Mouse (Mus musculus): ENCODE measurements around the gene Cdkn1b.

The Cdkn1b gene

GRCm38 (mm10) chr6:134920190-134921013 lies at the start of gene Cdkn1b:
Gene Cdkn1b (plus strand): TSS chr6:134920401.
- ChIA-PET POLR2A (interaction anchor here (0.5 to 15.5 kb wide), 106 partner anchors 8 to 1501 kb away, joined by 3 to 264 read pairs (median 4); partner anchors contain the start of genes Gpr19 (in 3 of the 4), Apold1 (in 1 of the 4), Borcs5 (in 1 of the 4) and Dusp16 (in 1 of the 4)), CTCF (interaction anchor here (0.5 to 1.4 kb wide), 10 partner anchors 8 to 737 kb away, joined by 3 to 9 read pairs (median 4); no protein-coding TSS in a partner anchor)

DNA sequence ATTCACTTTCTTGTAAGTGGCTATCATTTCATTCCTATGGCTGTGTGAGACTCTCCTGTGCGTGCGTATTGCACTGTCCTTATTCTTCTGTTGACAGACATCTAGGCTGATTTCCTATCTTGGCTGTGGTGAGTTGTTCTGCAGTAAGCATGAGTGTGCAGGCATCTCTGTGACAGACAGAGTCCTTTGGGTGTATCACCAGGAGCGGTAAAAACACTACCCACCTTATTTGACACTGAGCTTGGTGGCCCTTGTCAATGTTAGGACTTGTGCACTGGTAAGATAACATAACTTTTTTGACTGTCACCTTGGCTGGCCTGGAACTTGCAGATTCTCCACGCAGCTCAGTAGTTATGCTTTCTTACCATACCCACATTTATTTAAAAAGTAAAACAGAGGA lies 49.3 kb upstream of the Cdkn1b start:
- CTCF ChIA-PET = interaction anchor here (0.5 to 1.2 kb wide), 5 partner anchors 86 to 693 kb away, joined by 3 read pairs; no protein-coding TSS in a partner anchor
- POLR2A ChIA-PET = interaction anchor here in 2 of 4 experiments (0.6 to 3.3 kb wide), 12 partner anchors 8 to 83 kb away, joined by 3 to 20 read pairs (median 4); partner anchors contain the start of gene Cdkn1b (in 1 of the 2)

DNA sequence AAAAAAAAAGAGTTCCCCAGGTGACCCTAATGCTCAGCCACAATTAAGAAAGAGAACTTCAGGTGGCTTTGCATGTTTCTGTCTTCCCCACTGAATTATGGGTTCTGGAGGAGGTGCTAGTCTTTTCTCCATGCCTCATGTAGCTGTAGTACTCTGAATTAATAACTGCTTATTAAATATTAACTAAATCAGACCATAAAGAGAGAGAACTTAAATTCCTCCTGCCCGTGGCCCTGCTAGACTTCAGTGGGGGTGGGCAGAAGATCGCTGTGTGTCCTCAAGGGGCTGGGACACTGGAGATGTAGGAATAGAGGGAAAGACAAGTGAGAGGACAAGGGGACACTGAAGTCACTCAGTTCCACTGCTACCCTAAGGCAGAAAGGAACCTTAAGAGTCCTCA lies 48.0 kb upstream of the Cdkn1b start:
- ChIA-PET CTCF (interaction anchor here in 1 of 4 experiments (0.6 kb wide), 1 partner anchor 75 kb away, joined by 4 read pairs; no protein-coding TSS in a partner anchor), POLR2A (interaction anchor here in 3 of 4 experiments (0.7 to 2.3 kb wide), 6 partner anchors 15 to 224 kb away, joined by 3 to 12 read pairs (median 4); no protein-coding TSS in a partner anchor)

DNA sequence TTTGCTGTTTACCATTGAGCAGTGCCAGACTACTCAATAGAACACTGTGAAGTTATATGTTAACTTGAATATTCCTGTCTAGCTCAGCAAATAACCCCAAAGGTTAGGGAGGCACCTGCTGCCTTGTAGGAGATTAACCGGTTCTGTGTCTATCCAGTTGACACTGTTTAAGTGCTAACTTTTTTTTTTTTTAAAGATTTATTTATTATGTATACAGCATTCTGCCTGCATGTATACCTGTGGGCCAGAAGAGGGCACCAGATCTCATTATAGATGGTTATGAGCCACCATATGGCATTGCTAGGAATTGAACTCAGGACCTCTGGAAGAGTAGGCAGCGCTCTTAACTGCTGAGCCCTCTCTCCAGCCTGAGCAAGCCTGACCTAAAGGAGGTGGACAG lies 47.2 kb upstream of the Cdkn1b start:
- CTCF ChIA-PET = interaction anchor here in 1 of 4 experiments (0.6 kb wide), 1 partner anchor 74 kb away, joined by 4 read pairs; no protein-coding TSS in a partner anchor

DNA sequence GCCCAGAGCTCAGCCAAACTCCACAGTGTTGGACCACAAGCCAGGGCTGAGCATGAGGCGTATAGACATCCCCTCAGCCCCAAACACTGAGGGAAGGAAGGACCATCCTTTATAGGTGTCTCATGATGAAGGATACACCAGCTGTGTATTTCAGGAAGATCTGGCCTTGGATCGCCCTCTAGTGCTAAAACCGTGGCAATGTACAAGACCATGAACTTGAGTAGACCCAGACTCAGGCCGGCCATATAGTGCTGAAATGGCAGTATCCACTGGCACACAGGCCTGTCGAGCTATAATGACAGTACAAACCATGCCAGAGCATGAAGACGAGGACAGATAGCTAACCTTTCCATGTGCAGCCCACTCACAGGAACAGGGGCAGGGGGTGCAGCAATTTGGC lies 43.4 kb upstream of the Cdkn1b start:
- CTCF ChIA-PET = interaction anchor here (0.5 to 2.8 kb wide), 31 partner anchors 8 to 256 kb away, joined by 3 to 14 read pairs (median 4); partner anchors contain the start of gene Ddx47 (in 1 of the 4)
- POLR2A ChIA-PET = interaction anchor here in 3 of 4 experiments (0.5 to 5.0 kb wide), 14 partner anchors 9 to 71 kb away, joined by 3 to 35 read pairs (median 4); partner anchors contain the start of gene Gpr19 (in 1 of the 3)

More for the DNA sequence above, 47.2 kb upstream of the Cdkn1b start:
- POLR2A ChIA-PET = interaction anchor here in 1 of 4 experiments (0.7 to 2.3 kb wide), 6 partner anchors 14 to 74 kb away, joined by 3 to 12 read pairs (median 4); partner anchors contain the start of gene Cdkn1b

DNA sequence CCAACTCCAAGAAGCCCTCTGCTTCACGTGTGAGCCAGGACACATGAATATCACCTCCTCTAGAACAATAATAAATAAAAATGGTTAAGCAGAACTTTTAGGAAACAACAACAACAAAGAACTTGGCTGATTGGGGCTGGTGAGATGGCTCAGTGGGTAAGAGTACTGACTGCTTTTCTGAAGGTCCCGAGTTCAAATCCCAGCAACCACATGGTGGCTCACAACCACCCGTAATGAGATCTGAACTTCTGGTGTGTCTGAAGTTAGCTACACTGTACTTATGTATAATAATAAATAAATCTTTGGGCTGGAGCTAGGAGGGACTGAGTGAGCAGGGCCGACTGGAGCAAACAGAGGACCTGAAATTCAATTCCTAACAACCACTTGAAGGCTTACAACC lies 42.9 kb upstream of the Cdkn1b start:
- CTCF ChIA-PET = interaction anchor here in 3 of 4 experiments (0.7 to 2.8 kb wide), 23 partner anchors 8 to 257 kb away, joined by 3 to 14 read pairs (median 4); no protein-coding TSS in a partner anchor
- POLR2A ChIA-PET = interaction anchor here in 3 of 4 experiments (0.8 to 5.0 kb wide), 13 partner anchors 8 to 70 kb away, joined by 3 to 35 read pairs (median 4); partner anchors contain the start of gene Gpr19 (in 1 of the 3)

GRCm38 (mm10) chr6:134877892-134878291 lies 42.3 kb upstream of the Cdkn1b start:
- POLR2A ChIA-PET = interaction anchor here in 3 of 4 experiments (0.6 to 5.0 kb wide), 9 partner anchors 8 to 1122 kb away, joined by 3 to 35 read pairs (median 4); partner anchors contain the start of gene Cdkn1b (in 1 of the 3)
- CTCF ChIA-PET = interaction anchor here in 2 of 4 experiments (1.4 to 2.6 kb wide), 3 partner anchors 11 to 257 kb away, joined by 3 to 14 read pairs (median 5); no protein-coding TSS in a partner anchor

DNA sequence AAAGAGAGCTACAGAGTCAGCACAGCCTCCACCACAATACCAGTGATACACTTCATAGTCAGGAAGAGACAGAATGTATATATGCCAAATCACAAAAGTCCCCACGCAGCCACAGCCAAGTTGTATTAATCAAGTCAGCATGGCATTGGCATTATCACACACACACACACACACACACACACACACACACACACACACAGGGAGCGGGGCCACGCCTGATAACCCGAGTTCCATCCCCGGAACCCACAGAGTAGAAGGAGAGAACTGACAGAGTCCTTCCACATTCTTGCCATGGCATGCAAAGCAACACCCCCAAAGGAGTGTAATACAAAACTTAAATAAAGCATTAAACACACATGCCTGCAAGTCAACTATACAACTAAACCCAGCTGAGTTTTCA lies 40.6 kb upstream of the Cdkn1b start:
- CTCF ChIA-PET = interaction anchor here in 1 of 4 experiments (2.1 kb wide), 1 partner anchor 12 kb away, joined by 9 read pairs; no protein-coding TSS in a partner anchor
- POLR2A ChIA-PET = interaction anchor here in 2 of 4 experiments (0.7 to 5.0 kb wide), 5 partner anchors 7 to 326 kb away, joined by 3 to 35 read pairs (median 5); no protein-coding TSS in a partner anchor

- ChIA-PET CTCF (interaction anchor here in 1 of 4 experiments (1.2 to 2.1 kb wide), 2 partner anchors 13 to 259 kb away, joined by 3 to 9 read pairs; no protein-coding TSS in a partner anchor), POLR2A (interaction anchor here in 2 of 4 experiments (0.7 to 2.3 kb wide), 5 partner anchors 10 to 326 kb away, joined by 3 to 10 read pairs (median 4); partner anchors contain the start of gene Gpr19 (in 1 of the 2))
These were observed 40.2 kb upstream of the Cdkn1b start for GRCm38 (mm10) chr6:134880046-134880445.

DNA sequence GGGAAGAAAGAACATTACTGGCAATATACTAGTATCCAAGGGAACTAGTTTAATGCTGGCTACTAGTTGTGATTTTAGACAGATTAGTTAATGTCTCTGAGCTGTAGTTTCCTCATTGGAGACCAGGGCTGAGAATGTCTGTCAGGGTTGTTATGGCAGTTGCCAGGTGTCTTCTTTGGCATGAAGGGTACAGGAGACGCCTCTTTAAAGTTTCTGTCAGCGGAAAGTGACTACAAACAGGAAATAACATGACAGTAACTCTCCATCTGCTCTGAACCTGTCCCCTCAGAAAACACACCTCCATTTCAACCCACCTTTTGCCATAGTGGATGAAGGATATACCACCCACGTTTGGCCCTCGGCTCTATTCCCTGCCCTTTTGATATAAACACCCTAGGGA lies 36.5 kb upstream of the Cdkn1b start:
- POLR2A ChIA-PET = interaction anchor here in 2 of 4 experiments (0.6 to 7.0 kb wide), 5 partner anchors 14 to 130 kb away, joined by 3 to 100 read pairs (median 7); partner anchors contain the start of genes Cdkn1b (in 2 of the 2), Apold1 (in 1 of the 2) and Gpr19 (in 1 of the 2)
- CTCF ChIA-PET = interaction anchor here in 1 of 4 experiments (1.0 kb wide), 1 partner anchor 15 kb away, joined by 3 read pairs; no protein-coding TSS in a partner anchor

DNA sequence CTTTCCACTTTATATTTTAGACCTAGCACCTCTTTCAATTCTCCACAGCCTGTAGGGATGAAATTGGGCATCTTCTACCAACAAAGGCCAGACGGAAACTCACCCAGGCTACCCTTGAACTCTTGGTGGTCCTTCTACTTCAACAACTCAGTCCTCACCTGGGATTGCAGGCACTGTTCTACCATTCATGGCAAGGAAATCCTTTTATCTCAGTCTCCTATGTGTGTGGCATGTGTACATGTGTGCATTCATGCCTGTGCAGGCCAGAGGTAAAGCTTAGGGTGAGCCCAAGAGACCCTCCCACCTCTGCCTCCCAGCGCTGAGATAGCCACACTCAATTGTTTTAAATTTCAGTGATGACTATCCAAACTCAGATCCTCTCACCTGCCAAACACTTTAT lies 34.7 kb upstream of the Cdkn1b start:
- ChIA-PET CTCF (no interaction called here), POLR2A (interaction anchor here in 3 of 4 experiments (0.9 to 7.0 kb wide), 10 partner anchors 8 to 61 kb away, joined by 3 to 100 read pairs (median 8); partner anchors contain the start of genes Cdkn1b (in 2 of the 3) and Gpr19 (in 1 of the 3))

- CTCF ChIA-PET = interaction anchor here in 3 of 4 experiments (0.7 to 1.6 kb wide), 4 partner anchors 10 to 62 kb away, joined by 3 to 6 read pairs (median 5); no protein-coding TSS in a partner anchor
- POLR2A ChIA-PET = interaction anchor here (0.9 to 7.0 kb wide), 34 partner anchors 9 to 470 kb away, joined by 3 to 100 read pairs (median 5); partner anchors contain the start of genes Cdkn1b (in 4 of the 4), Apold1 (in 3 of the 4) and Gpr19 (in 3 of the 4)
These were observed 33.7 kb upstream of the Cdkn1b start for GRCm38 (mm10) chr6:134886475-134886874.

DNA sequence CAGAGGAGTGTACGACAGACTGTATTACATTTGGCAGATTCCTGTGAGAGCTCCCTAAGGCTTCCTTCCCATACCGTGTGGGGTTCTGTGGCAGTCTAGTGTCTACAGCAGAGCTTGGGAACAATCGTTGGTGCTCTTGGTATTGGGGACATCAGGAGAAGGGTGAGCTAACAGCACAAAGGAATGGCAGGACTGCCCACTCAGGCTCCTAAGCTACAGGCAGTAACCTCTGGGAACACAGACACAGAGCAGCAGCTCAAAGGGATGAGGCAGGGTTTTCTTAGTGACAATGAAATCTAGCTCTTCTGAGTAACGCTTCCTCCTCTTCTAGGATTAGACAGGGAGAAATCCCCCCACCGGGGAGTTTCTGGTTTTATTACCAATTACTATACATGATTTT lies 33.2 kb upstream of the Cdkn1b start:
- CTCF ChIA-PET = interaction anchor here (0.5 to 1.6 kb wide), 10 partner anchors 10 to 61 kb away, joined by 3 to 6 read pairs (median 4); no protein-coding TSS in a partner anchor
- POLR2A ChIA-PET = interaction anchor here (0.5 to 7.0 kb wide), 47 partner anchors 8 to 471 kb away, joined by 3 to 100 read pairs (median 4); partner anchors contain the start of genes Cdkn1b (in 4 of the 4), Apold1 (in 3 of the 4) and Gpr19 (in 3 of the 4)

DNA sequence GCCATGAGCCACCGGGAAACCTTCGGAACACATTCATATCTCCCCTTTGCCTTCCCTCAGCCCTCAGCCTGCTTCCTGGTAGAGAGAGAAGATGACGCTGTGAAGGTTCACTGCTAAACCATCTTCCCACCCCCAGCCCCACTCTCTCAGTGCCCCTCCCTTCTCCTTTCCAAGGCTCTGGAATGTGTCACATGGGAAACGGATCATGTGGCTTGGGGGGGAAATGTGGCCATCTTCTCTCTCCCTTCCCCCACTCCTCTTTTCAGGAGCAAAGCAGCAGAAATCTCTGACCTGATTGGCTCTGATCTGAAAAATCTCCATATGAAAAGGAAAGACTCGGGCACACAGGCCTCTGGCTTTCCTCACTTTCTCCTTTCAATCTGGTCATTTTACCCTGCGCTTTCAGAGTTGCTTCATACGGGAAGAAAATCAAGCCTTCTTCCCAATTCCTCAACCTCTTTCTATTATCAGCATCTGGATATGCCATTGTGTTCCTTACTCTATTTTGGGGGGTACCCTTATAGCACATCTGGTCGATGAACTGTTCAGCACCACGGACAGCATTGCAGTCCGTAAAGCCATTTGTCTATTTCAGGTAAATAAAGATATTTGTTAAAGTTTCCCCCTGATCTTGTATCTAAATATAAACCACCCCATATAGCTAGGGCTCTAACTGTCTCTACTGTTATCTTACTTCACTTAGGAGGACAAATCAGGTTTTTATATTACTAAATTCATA lies 32.3 kb upstream of the Cdkn1b start:
- POLR2A ChIA-PET = interaction anchor here (0.6 to 7.0 kb wide), 54 partner anchors 7 to 471 kb away, joined by 3 to 100 read pairs (median 4); partner anchors contain the start of genes Cdkn1b (in 4 of the 4), Gpr19 (in 4 of the 4) and Apold1 (in 3 of the 4)
- CTCF ChIA-PET = interaction anchor here in 3 of 4 experiments (0.8 to 1.6 kb wide), 5 partner anchors 11 to 59 kb away, joined by 3 to 6 read pairs (median 5); no protein-coding TSS in a partner anchor

GRCm38 (mm10) chr6:134888563-134889017 lies 31.6 kb upstream of the Cdkn1b start:
- ChIA-PET CTCF (no interaction called here), POLR2A (interaction anchor here (0.5 to 7.0 kb wide), 19 partner anchors 9 to 280 kb away, joined by 3 to 100 read pairs (median 4); partner anchors contain the start of genes Gpr19 (in 4 of the 4) and Cdkn1b (in 2 of the 4))

DNA sequence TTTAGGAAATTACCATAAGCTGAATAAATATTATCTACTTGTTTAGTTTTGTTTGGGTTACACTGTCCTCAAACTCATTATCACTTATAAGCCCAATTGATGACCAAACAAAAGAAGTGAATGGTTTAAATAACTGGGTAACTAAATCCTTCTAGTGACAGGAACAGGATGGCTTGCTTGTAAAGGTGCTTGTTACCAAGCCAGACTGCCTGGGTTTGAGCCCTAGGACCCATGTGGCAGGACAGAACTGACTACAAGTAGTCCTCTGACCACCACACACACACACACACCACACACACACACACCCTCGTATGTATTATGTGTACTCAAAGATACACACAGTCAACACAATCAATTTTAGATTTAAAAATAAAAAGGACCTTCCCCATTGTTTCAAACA lies 30.4 kb upstream of the Cdkn1b start:
- ChIA-PET CTCF (interaction anchor here in 1 of 4 experiments (1.0 kb wide), 1 partner anchor 14 kb away, joined by 5 read pairs; no protein-coding TSS in a partner anchor), POLR2A (interaction anchor here in 3 of 4 experiments (0.5 to 7.0 kb wide), 17 partner anchors 8 to 1919 kb away, joined by 3 to 100 read pairs (median 4); partner anchors contain the start of genes Gpr19 (in 3 of the 3), Cdkn1b (in 1 of the 3) and H2afj (in 1 of the 3))
